Mouse (Mus musculus) embryonic stem cell, embryonic (primary cell): ENCODE results near the gene D2hgdh.
"Not testable (repeated sequence)": the region's sequence is repeated elsewhere in the genome, so short reads cannot be mapped to it uniquely, and the experiment has no call there.

Experiments used
- CTCF ChIA-PET, 4 experiments: fragments of 300-600 bp in 2 of 4; fragments of 350-600 bp in 2 of 4; sonication (Branson Sonifier 250); formaldehyde crosslinking; loops; one replicate each; lab custom pipeline; 2022; ENCODE audit warnings: inconsistent platforms in 2 of 4; lab: Charles Lee
- POLR2A ChIA-PET, 4 experiments: fragments of 300-600 bp in 2 of 4; fragments of 350-600 bp in 2 of 4; sonication (Branson Sonifier 250); formaldehyde crosslinking; loops; one replicate each; lab custom pipeline; 2022; ENCODE audit warnings: antibody characterized with exemption in 4 of 4, inconsistent platforms in 1 of 4; lab: Charles Lee

D2hgdh gene

GRCm38 (mm10) chr1:93857991-93858390 is 33.3 kb downstream of the D2hgdh start:
- CTCF ChIA-PET: no interaction called here

GRCm38 (mm10) chr1:93859619-93860018 is 34.9 kb downstream of the D2hgdh start:
- CTCF ChIA-PET: no interaction called here
- POLR2A ChIA-PET: no interaction called here

More at GRCm38 (mm10) chr1:93857991-93858390, 33.3 kb downstream of the D2hgdh start:
- POLR2A ChIA-PET: no interaction called here

- CTCF ChIA-PET, POLR2A ChIA-PET: not testable (repeated sequence)
These were observed 36.3 kb downstream of the D2hgdh start, which contains the start of gene Gal3st2 for GRCm38 (mm10) chr1:93861048-93861447. Gal3st2 (plus strand) TSS chr1:93861306.

DNA sequence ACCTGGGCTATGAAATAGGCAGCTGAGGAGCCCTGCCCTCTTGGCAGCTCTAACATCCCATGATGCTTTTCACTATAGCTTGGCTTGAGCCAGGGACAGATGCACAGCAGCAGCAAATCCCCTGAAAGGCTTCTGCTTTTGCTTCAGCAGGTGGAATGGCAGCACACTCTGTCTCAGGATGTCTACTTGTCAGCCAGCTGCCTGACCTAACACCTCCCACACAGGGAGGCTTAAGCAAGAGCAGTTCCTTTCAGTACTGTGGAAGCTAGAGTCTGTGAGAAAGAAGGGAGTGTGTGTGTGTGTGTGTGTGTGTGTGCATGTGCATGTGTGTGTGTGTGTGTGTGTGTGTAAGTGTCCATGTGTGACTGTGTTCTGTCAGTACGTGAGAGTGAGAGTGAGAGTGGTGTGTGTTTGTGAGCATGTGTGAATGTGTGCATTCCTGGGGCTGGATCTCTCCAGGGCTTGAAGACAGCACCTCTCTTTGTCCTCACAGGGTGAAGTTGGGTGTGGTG is 46.9 kb downstream of the D2hgdh start:
- CTCF ChIA-PET, POLR2A ChIA-PET: not testable (repeated sequence)

DNA sequence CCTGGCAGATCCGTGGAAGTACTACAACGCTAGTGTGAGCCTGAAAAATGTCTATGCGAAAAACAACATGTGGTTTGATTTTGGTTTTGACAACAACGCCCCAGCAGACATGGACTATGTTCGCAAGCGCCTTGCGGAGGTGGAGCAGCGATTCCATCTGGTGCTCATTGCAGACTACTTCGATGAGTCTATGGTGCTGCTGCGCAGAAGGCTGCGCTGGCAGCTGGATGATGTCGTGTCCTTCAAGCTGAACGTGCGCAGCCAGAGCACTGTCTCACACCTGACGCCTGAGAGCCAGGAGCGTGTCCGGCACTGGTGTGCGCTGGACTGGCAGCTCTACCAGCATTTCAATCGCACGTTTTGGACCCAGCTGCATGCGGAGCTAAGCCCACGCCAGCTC is 49.7 kb downstream of the D2hgdh start:
- CTCF ChIA-PET, POLR2A ChIA-PET: not testable (repeated sequence)

DNA sequence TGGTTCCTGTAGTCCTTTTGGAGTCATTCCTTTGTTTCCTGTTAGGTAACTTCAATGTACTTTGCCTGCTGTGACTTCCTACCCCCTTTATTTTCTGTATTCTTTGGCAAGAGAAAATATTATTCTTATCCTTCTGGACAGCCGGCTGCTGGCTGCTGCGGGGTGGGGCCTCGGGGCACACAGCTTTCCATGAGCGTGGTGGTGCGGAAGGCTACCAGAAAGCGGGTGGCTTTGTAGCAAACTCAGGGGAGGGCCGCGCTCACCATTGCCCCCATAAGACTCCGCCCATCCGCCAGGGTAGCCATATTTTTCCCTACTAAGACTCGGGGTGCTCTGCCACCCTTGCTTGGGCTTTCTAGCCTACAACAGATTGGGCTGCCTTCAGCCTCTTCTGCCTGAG is 57.1 kb downstream of the D2hgdh start:
- POLR2A ChIA-PET, CTCF ChIA-PET: not testable (repeated sequence)

- CTCF ChIA-PET: interaction anchor here in 1 of 4 experiments (0.6 kb wide), 1 partner anchor 111 kb away, joined by 3 read pairs; no protein-coding TSS in a partner anchor
These were observed 66.2 kb downstream of the D2hgdh start for GRCm38 (mm10) chr1:93890936-93891335.

DNA sequence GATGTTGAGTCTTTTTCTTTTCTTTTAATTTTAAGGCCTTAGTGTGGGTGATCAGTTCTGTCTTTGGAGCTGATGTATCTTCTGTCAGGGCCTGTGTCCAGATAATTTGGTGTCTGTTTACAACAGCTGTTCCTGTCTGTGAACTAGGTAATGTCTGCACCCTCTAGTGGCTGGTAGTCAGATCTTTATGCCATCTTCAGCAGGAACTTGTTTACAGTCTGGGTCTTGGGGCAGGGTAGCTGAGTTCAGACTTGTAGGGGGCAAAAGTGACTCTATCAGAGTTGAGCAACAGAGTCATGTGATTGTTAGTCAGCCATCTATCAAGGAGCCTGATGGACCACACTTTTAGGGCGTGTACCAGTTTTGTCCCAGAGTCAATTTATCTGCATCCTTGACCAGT is 72.7 kb downstream of the D2hgdh start:
- CTCF ChIA-PET, POLR2A ChIA-PET: not testable (repeated sequence)

More at GRCm38 (mm10) chr1:93890936-93891335, 66.2 kb downstream of the D2hgdh start:
- POLR2A ChIA-PET: interaction anchor here in 1 of 4 experiments (0.7 kb wide), 1 partner anchor 179 kb away, joined by 5 read pairs; no protein-coding TSS in a partner anchor

DNA sequence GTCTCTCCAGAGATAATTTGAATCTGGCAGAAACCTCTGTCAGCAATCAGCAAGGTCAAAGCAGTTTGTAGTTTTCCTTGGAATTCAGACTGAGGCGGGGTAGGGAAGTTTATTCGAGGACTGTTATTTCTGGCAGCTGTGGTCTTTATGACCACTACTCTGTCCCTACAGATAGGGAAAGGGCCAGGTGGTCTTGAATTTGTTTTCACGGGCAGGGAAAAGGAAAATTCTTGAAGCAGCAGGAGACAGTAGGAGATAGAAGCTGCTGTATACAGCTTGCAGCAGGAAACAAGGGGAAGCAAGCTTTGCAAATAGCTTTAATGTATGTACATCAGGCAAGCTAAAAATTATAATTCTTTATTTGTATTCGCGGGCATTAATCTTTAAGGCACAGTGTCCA is 76.6 kb downstream of the D2hgdh start:
- CTCF ChIA-PET, POLR2A ChIA-PET: not testable (repeated sequence)
